Mouse (Mus musculus) midbrain, embryonic 16.5 days (tissue): ENCODE results near the gene Prc1. TPM values are rescaled to one million over a fixed set of nuclear protein-coding genes. Genes with fewer than 3 reads are reported as not detected.
A peak's percentile ranks its signal among the peaks of the same experiment; 100 is the strongest.
"Not testable (repeated sequence)": the region's sequence is repeated elsewhere in the genome, so short reads cannot be mapped to it uniquely, and the experiment has no call there.

Source experiments
- ATAC-seq: fragments of 200-750 bp; cut with Nextera tagmentation; 2 replicates; pipeline ENCODE4 v1.8.0; 2017; ENCODE audit warnings: moderate TSS enrichment
- H3K27ac ChIP-seq: fragments of 300-500 bp; sonication (generic); 2 replicates; pipeline ENCODE4 v1.5.1; 2014; ENCODE audit warnings: mild to moderate bottlenecking, low read length, mixed read lengths
- H3K27me3 ChIP-seq: fragments of 300-500 bp; sonication (generic); 2 replicates; pipeline ENCODE4 v1.6.1; 2014; ENCODE audit warnings: low read depth, low read length, mixed read lengths; ENCODE audit not compliant: control insufficient read depth, insufficient read depth
- H3K36me3 ChIP-seq: fragments of 300-500 bp; sonication (generic); 2 replicates; pipeline ENCODE4 v1.6.1; 2014; ENCODE audit warnings: mild to moderate bottlenecking, low read length, moderate library complexity, mixed read lengths; ENCODE audit not compliant: control insufficient read depth, insufficient read depth
- H3K4me1 ChIP-seq: fragments of 300-500 bp; sonication (generic); 2 replicates; pipeline ENCODE4 v1.6.1; 2014; ENCODE audit warnings: mild to moderate bottlenecking, low read length, mixed read lengths; ENCODE audit not compliant: control insufficient read depth, insufficient read depth
- H3K4me2 ChIP-seq: fragments of 300-500 bp; sonication (generic); 2 replicates; pipeline ENCODE4 v1.6.1; 2014; ENCODE audit warnings: mild to moderate bottlenecking, low read length, mixed read lengths
- H3K4me3 ChIP-seq: fragments of 300-500 bp; sonication (generic); 2 replicates; pipeline ENCODE4 v1.5.1; 2014; ENCODE audit warnings: low read depth, mild to moderate bottlenecking, low read length, moderate library complexity, mixed read lengths
- H3K9ac ChIP-seq: fragments of 300-500 bp; sonication (generic); 2 replicates; pipeline ENCODE4 v1.6.1; 2014; ENCODE audit warnings: low read depth, low read length, mixed read lengths
- H3K9me3 ChIP-seq: fragments of 300-500 bp; sonication (generic); replicated peaks from 2 replicates; pipeline ENCODE4 v1.6.1; 2014; ENCODE audit warnings: mild to moderate bottlenecking, low read length, mixed read lengths; ENCODE audit not compliant: control insufficient read depth, poor library complexity, severe bottlenecking
- WGBS: fragments of 180-500 bp; shearing (Covaris S2); extraction: QIAGEN DNeasy Blood & Tissue Kit; methylation state at CpG from one replicate; pipeline ENCODE4 v1.1.7; 2014; 5-methylcytosine and 5-hydroxymethylcytosine counted together
- polyA plus RNA-seq: library from polyadenylated mRNA; unstranded; fragments of >200 nt; fragmentation: Nextera tagmentation; extraction: Ambion mirVana; gene quantifications from 2 replicates; pipeline ENCODE4 v1.2.1, GENCODE M21; 2015

The Prc1 gene
- polyA plus RNA-seq, 1 experiment from 2014 or later, result 22.6 TPM

DNA sequence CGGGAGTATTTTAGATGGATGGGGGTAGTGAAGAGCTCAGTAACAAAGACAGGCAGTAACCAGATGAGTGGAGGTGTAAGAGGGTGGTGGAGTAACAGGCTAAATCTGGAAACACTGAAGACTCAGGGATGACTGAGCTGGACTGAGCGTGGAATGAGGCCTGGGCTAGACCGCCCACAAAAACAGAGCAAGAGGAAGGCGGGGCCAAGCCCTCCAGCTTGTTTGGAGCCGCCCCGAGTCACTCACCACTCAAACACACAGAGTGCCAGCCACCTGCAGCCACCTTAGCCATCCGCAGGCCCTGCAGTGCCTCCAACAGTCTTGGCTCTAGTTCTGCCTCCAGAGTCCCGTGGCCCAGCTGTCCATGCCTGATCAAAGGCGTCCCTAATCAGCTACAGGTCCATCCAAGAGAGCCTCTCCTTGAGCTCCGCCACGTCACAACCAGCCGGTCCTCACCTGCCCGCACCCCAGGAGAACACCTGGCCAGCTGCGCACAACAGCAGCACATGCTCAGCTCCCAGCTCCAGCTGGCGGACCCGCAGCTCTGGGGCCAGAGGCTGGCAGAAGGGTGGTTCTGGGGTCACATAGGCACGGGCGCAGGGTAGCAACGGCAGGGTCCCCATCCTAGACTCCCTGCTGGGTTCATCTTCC lies 25.7 kb downstream of the Prc1 start:
- Histone ChIP-seq H3K36me3 (0 out of 2 replicates have a peak, but pooled peaks cover 5% of the 10 kb centered on the region), H3K4me2 (no peak overlapping the region), H3K9me3 (no peaks in the 10 kb centered on the region), H3K9ac (no peak overlapping the region), H3K4me1 (peaks cover 13% of the 10 kb centered on the region), H3K27me3 (no peaks in the 10 kb centered on the region), H3K4me3 (no peak overlapping the region), H3K27ac (no peak overlapping the region)
- ATAC-seq, result no peak
- 82% methylated on average over 19 of the region's 19 CpGs for WGBS

DNA sequence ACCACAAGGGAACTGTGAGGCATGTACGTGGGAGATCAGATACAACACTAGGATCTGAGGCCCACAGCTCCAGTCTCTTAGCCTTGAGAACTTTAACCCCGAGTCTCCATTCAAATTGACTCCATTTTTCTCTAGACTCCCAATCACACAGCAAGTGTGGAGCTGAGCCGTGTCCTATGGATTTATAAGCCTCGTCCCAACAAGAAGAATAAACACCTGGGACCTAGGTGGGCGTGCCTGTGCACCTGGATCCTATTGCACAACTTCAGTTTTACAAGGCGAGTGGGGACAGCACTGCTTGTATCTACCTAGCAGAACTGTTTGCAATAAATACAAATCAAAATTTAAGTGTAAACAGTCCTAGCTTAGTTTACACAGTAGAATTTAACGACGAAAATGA lies 29.1 kb downstream of the Prc1 start:
- peaks cover 27% of the 10 kb centered on the region for H3K36me3 ChIP-seq
- peak overlapping the region; percentile 90 for H3K27ac ChIP-seq
- 18% methylated on average over 8 of the region's 8 CpGs for WGBS

DNA sequence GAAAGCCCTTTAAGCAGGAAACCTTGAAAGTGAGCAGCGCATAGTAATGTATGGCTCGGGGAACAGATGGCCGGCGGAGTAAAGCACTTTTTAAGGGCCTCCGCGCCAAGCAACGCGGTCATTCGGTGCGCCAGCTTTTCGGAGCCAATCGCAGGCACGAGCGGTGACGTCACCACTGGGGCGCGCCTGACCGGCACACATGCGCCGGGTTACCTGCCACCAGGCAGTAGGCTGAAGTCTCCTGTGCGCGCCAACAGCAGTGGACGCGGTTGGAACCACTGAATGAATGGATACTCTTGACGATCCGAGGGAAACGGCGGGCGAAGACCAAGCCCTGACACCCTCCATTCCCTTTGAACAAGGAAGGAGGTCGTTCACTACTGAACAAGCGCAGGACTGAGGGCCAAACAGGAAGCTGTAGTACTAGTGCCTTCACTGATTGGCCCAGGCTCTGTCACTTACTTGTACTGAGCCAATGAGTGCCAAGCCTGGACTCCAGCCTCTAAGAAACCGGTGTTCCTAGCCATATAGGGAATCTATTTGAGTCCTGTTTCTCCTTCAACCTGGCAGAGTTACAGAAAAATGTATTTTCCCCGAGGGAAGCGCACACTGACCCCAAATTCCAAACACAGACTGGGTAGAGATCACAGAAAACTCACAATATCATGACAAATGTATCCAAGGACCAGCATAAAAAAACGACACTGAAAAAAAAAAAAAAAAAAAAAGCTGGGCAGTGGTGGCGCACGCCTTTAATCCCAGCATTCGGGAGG lies 30.0 kb downstream of the Prc1 start, which contains the start of gene Rccd1:
Gene Rccd1, minus strand, starts transcription at position 412 of the 773 bp plus-strand sequence.
- 0% methylated on average over 38 of the region's 38 CpGs for WGBS
- Histone ChIP-seq H3K4me2 (peak within 1 kb of the TSS; percentile 86), H3K36me3 (peaks cover 36% of the 10 kb centered on the region), H3K4me1 (peaks cover 13% of the 10 kb centered on the region), H3K27ac (peak within 1 kb of the TSS; percentile 90), H3K4me3 (peak within 1 kb of the TSS; percentile 61), H3K27me3 (no peaks in the 10 kb centered on the region), H3K9me3 (no peaks in the 10 kb centered on the region), H3K9ac (peak within 1 kb of the TSS; percentile 59)
- peak; percentile 99 for ATAC-seq

More for the DNA sequence above, 29.1 kb downstream of the Prc1 start:
- Histone ChIP-seq H3K9ac (peak overlapping the region; percentile 59), H3K4me2 (peak overlapping the region; percentile 86), H3K4me1 (peaks cover 13% of the 10 kb centered on the region), H3K4me3 (peak overlapping the region; percentile 61), H3K27me3 (no peaks in the 10 kb centered on the region), H3K9me3 (no peaks in the 10 kb centered on the region)
- no peak for ATAC-seq

DNA sequence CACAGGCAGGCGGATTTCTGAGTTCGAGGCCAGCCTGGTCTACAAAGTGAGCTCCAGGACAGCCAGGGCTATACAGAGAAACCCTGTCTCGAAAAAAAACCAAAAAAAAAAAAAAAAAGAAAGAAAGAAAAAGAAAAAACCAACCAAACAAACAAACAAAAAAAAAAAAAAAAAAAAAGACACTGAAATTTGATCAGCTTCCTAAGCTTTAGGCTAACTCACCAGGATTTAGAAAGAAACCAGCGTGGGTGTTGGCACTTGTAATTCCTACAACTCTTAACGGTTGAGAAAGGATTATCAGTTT lies 30.5 kb downstream of the Prc1 start:
- H3K9ac ChIP-seq, H3K4me3 ChIP-seq, H3K27ac ChIP-seq, H3K9me3 ChIP-seq, H3K27me3 ChIP-seq: not testable (repeated sequence)
- Histone ChIP-seq H3K4me2 (peak overlapping the region; percentile 86), H3K36me3 (peaks cover 41% of the 10 kb centered on the region), H3K4me1 (peaks cover 13% of the 10 kb centered on the region)
- 37% methylated on average over 4 of the region's 5 CpGs for WGBS
- peak; percentile 8; the same call in 1 of the 2 replicates for ATAC-seq

DNA sequence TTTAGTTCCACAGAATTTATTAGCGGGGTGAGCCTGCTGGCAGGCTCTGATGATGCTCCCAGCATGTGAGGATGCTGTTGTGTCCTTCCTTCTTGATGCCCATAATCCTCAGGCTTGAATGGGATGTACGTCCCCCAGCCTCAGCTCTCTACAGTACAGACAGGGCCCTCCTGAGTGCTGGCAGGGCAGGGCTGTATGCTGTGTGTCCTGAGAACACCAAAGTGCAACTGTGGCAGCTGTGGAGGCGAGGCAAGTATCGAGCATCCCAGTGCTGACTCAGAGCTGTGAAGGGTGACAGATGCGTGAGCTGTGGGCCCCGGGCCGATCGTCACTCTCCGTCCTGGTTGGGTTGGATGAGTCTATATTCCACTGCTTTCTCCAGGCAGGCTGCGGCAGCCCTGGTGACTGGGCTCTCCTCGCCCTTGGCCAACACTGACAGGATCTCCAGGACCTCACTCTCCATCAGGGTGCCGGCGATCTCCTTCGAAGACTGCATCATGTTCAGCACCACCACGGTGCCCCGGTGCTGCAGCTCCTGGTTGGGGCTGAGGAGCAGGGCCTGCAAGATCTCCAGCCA lies 31.1 kb downstream of the Prc1 start:
- Histone ChIP-seq H3K9me3 (no peaks in the 10 kb centered on the region), H3K36me3 (peaks cover 45% of the 10 kb centered on the region), H3K4me1 (peaks cover 13% of the 10 kb centered on the region), H3K27ac (no peak overlapping the region; the same call in 1 of the 2 replicates), H3K9ac (no peak overlapping the region), H3K27me3 (no peaks in the 10 kb centered on the region), H3K4me3 (no peak overlapping the region), H3K4me2 (no peak overlapping the region)
- no peak for ATAC-seq
- 96% methylated on average over 16 of the region's 16 CpGs for WGBS

DNA sequence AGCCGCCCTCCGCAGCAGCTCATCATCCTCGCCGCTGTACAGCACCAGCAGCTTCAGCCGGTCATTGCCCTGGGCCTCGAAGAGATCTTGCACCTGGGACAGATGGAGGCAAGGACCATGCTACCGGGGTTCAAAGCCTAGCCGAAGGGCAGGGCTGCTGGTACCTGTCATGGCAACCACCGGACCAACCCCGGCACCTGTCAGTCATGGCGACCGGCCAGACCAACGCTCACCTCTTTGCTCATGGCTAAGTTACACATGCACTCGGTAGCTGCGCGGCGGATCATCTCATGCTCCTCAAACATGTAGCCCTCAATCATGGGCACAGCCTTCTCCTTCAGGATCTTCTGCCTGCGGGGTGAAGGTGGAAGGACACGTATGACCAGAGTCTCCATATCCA lies 31.8 kb downstream of the Prc1 start:
- no peak for ATAC-seq

DNA sequence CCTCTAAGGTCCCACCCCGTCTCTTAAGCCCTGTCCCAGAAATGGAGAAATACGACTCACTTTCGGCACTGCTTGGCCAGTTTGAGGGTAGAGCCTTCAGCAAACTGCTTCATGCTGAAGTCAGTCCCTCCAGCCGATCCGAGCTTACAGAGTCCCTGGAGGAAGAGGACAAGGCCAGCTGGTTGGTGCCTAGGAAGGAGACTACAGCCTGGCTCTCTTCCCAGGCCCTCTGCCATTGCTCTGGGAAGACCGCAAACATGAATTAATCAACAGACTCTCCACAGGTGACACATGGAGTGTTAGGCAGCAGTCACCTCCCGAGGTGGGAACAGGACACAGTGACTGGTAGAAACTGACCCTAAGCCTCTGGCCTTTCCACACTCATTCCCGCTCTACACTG lies 36.0 kb downstream of the Prc1 start:
- H3K4me2 ChIP-seq, result no peak overlapping the region
- ATAC-seq, result no peak
- no peak overlapping the region for H3K27ac ChIP-seq
- no peaks in the 10 kb centered on the region for H3K27me3 ChIP-seq
- no peak overlapping the region for H3K9ac ChIP-seq
- 90% methylated on average over 8 of the region's 8 CpGs for WGBS
- peaks cover 83% of the 10 kb centered on the region for H3K36me3 ChIP-seq
- no peaks in the 10 kb centered on the region for H3K9me3 ChIP-seq
- H3K4me1 ChIP-seq, result no peaks in the 10 kb centered on the region
- no peak overlapping the region for H3K4me3 ChIP-seq

More for the DNA sequence above, 31.8 kb downstream of the Prc1 start:
- no peak overlapping the region for H3K9ac ChIP-seq
- H3K36me3 ChIP-seq, result peaks cover 47% of the 10 kb centered on the region
- no peaks in the 10 kb centered on the region for H3K9me3 ChIP-seq
- no peak overlapping the region for H3K4me2 ChIP-seq
- H3K27me3 ChIP-seq, result no peaks in the 10 kb centered on the region
- WGBS, result 97% methylated on average over 19 of the region's 19 CpGs
- no peak overlapping the region for H3K4me3 ChIP-seq
- H3K27ac ChIP-seq, result no peak overlapping the region
- peaks cover 13% of the 10 kb centered on the region for H3K4me1 ChIP-seq

DNA sequence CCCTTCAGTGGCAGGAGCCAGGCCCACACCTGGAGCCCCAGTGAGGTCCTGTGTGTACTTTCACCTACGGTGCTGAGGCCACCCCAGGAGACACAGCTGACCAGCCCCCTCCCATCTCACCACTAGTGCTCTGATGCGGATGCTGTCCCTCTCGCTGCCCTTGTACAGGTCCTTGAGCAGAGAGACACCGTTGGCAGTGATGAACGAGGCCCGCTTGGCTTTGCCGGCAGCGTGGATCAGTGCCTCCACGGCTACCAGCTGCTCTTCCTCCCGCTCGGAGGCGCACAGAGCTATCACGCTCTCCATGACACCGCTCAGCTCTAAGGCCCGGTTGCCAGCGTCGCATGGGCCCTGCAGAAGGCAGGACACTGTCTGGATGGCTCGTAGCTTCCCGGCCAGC lies 37.2 kb downstream of the Prc1 start:
- no peak overlapping the region for H3K4me3 ChIP-seq
- no peak overlapping the region for H3K9ac ChIP-seq
- no peak overlapping the region for H3K4me2 ChIP-seq
- peaks cover 82% of the 10 kb centered on the region for H3K36me3 ChIP-seq
- 94% methylated on average over 19 of the region's 19 CpGs for WGBS
- H3K27me3 ChIP-seq, result no peaks in the 10 kb centered on the region
- H3K27ac ChIP-seq, result no peak overlapping the region
- no peaks in the 10 kb centered on the region for H3K9me3 ChIP-seq
- H3K4me1 ChIP-seq, result no peaks in the 10 kb centered on the region
- no peak for ATAC-seq

DNA sequence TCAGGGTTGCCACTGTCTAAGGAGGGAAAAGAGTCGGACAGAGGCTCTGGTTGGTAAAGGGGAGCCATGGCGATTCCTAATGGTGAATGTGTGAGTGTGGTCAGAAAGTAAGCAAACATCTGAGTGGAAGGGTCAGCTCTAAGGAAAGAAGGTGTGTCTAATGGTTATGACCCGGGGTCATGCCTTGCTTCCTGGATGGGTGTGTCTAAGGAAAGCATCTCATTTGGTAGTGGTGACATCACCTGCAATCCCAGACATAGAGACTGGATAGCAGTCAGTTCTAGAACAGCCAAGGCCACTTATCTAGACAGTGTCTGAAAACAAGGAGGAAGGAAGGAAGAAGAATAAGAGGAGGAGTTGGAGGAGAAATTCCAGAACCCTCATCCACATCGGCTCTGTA lies 40.6 kb downstream of the Prc1 start:
- Histone ChIP-seq H3K9ac (no peak overlapping the region), H3K9me3 (no peaks in the 10 kb centered on the region), H3K36me3 (peaks cover 57% of the 10 kb centered on the region), H3K4me3 (no peak overlapping the region), H3K4me2 (no peak overlapping the region), H3K27me3 (no peaks in the 10 kb centered on the region), H3K27ac (no peak overlapping the region), H3K4me1 (peaks cover 18% of the 10 kb centered on the region)
- WGBS, result 94% methylated on average over 4 of the region's 4 CpGs
- ATAC-seq, result no peak
